8 mouse cellular contexts compared by ENCODE assay signal in genomic region chr4:139574799-139575672, GRCm38 (mm10). TPM values are rescaled to one million over a fixed set of nuclear protein-coding genes. Genes with fewer than 3 reads are reported as not detected.
DNase-seq lines count a peak whose midpoint lies in the region; ATAC-seq lines count a peak whose summit lies in the region.

No protein-coding gene starts in this region.

- peak overlapping the region; percentile 88 for H3K4me2 ChIP-seq in lung, embryonic 15.5 days

- H3K9ac ChIP-seq in lung, embryonic 15.5 days = peak overlapping the region; percentile 62

- H3K27ac ChIP-seq in heart, embryonic 10.5 days = peak overlapping the region; percentile 88
- peak overlapping the region; percentile 82 for H3K27ac ChIP-seq in lung, embryonic 15.5 days

- peaks cover 59% of the 10 kb centered on the region for H3K4me1 ChIP-seq in heart, embryonic 10.5 days
- peaks cover 50% of the 10 kb centered on the region for H3K4me1 ChIP-seq in lung, embryonic 15.5 days

- H3K9me3 ChIP-seq in heart, embryonic 10.5 days = no peaks in the 10 kb centered on the region; the same call in 1 of the 2 replicates
- no peaks in the 10 kb centered on the region for H3K9me3 ChIP-seq in lung, embryonic 15.5 days

- 0 out of 2 replicates have a peak, but pooled peaks cover 5% of the 10 kb centered on the region for H3K27me3 ChIP-seq in heart, embryonic 10.5 days (ENCODE audit: insufficient read depth, poor library complexity, severe bottlenecking)
- 0 out of 2 replicates have a peak, but pooled peaks cover 5% of the 10 kb centered on the region for H3K27me3 ChIP-seq in lung, embryonic 15.5 days

- peak; percentile 24 to 50 for DNase-seq in spleen, adult 18-20 months
- DNase-seq in spleen, adult 12 weeks (ENCODE audit: low spot score) = no peak
- peak; percentile 87 for DNase-seq in cerebellum, adult 9-11 months
- no peak for DNase-seq in heart, embryonic 10.5 days (ENCODE audit: low spot score)
- peak; percentile 64 for DNase-seq in kidney, postnatal 10 days
- DNase-seq in right cerebral cortex, adult 2 months (ENCODE audit: low spot score in 2 of 2) = peak; percentile 60 to 70
- no peak for DNase-seq in yolk sac, embryonic 10.5 days (ENCODE audit: low spot score)

- H3K36me3 ChIP-seq in heart, embryonic 10.5 days = no peaks in the 10 kb centered on the region
- H3K36me3 ChIP-seq in lung, embryonic 15.5 days = no peaks in the 10 kb centered on the region

- peak overlapping the region; percentile 89 for H3K4me3 ChIP-seq in heart, embryonic 10.5 days
- peak overlapping the region; percentile 59 for H3K4me3 ChIP-seq in lung, embryonic 15.5 days

- under 1% methylated on average over 111 of the region's 111 CpGs for WGBS in heart, embryonic 10.5 days
- under 1% methylated on average over 102 of the region's 111 CpGs for WGBS in lung, embryonic 15.5 days

- peak; percentile 49 for ATAC-seq in lung, embryonic 15.5 days (ENCODE audit: borderline replicate concordance, extremely low read depth, low FRiP score, low TSS enrichment)

RNA-seq across cellular contexts. Expression of gene Gm21969, which starts 27.9 kb away (rescaled TPM):
- not detected in 2 replicates for polyA plus RNA-seq in heart, embryonic 10.5 days (2016; fragmentation: Nextera tagmentation; extraction: Ambion mirVana)
- polyA plus RNA-seq in lung, embryonic 15.5 days (2015; fragmentation: Nextera tagmentation; extraction: Ambion mirVana) = not detected in 2 replicates

RNA-seq across cellular contexts. Expression of gene Iffo2, which starts 44.7 kb away (rescaled TPM):
- polyA plus RNA-seq in heart, embryonic 10.5 days (2016; fragmentation: Nextera tagmentation; extraction: Ambion mirVana) = 3.4 and 4.8 TPM in 2 replicates
- 3.6 and 4.1 TPM in 2 replicates for polyA plus RNA-seq in lung, embryonic 15.5 days (2015; fragmentation: Nextera tagmentation; extraction: Ambion mirVana)

RNA-seq across cellular contexts. Expression of gene Aldh4a1, which starts 47.6 kb away (rescaled TPM):
- polyA plus RNA-seq in heart, embryonic 10.5 days (2016; fragmentation: Nextera tagmentation; extraction: Ambion mirVana) = 28.0 and 28.3 TPM in 2 replicates
- 25.3 and 27.4 TPM in 2 replicates for polyA plus RNA-seq in lung, embryonic 15.5 days (2015; fragmentation: Nextera tagmentation; extraction: Ambion mirVana)

Comparison
In these comparisons a context has a peak if more than half of its experiments do, and no peak if none do; other contexts are left out.
1. DNase-seq: peak in spleen, adult 18-20 months (2 of 2), cerebellum, adult 9-11 months (single experiment), kidney, postnatal 10 days (single experiment) and right cerebral cortex, adult 2 months (2 of 2); none in spleen, adult 12 weeks (single experiment), heart, embryonic 10.5 days (single experiment) and yolk sac, embryonic 10.5 days (single experiment).